Mouse (Mus musculus) thymus, adult 2 months (tissue): ENCODE data around the gene Plekhg3.

Experiments used
- CTCF ChIP-seq: fragments of 200-500 bp; IDR thresholded peaks from 2 replicates; pipeline ENCODE4 v1.5.1; 2012; ENCODE audit warnings: mild to moderate bottlenecking, control low read depth, low read length, moderate library complexity, borderline replicate concordance; ENCODE audit not compliant: control insufficient read depth, poor library complexity, insufficient read depth; ENCODE audit errors: extremely low read depth
- POLR2A ChIP-seq: fragments of 200-500 bp; IDR thresholded peaks from 2 replicates; pipeline ENCODE4 v1.6.1; 2012; ENCODE audit warnings: mild to moderate bottlenecking, low read length, control low read depth, moderate library complexity; ENCODE audit not compliant: control insufficient read depth, poor library complexity, insufficient read depth; ENCODE audit errors: extremely low read depth

DNA sequence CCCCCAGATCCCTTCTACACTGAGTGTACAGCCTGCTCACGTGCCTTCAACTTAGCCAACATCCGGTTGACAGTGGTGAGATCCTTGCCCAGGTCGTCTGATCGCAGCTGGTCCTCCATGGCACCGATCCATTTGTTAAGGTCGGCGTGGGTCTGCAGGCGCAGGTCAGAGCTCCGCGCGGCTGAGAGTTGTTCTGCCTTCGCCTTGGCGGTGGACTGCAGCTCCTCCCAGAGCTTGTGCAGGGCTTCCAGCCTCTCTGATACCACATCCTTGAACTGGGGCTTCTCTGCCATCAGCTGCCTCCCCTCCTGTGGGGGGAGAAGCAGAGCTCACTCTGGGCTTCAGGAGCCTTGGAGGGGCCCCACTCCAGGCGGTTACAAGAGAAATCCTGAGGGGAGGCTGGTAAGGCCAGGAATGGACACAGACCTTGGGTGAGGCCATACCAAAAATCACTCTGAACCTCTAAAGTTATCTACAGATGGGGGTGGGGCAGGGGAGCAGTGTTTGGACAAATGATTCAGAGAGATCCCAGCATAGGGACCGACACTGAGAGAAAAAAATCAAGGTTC is 78.4 kb downstream of the Plekhg3 start:
- no peak for TF ChIP-seq CTCF
- TF ChIP-seq POLR2A = no peak
